Mouse (Mus musculus): ENCODE measurements around the gene F2rl2.

Gene F2rl2

GRCm38 (mm10) chr13:95703376-95703775 lies 6.7 kb downstream of the F2rl2 start:
- DNase-seq (ENCODE audit: low spot score), result no peak

GRCm38 (mm10) chr13:95705589-95705988 lies 8.9 kb downstream of the F2rl2 start:
- DNase-seq (ENCODE audit: low spot score), result no peak

- DNase-seq (ENCODE audit: low spot score), result no peak
Measured at GRCm38 (mm10) chr13:95712054-95712453, 15.4 kb downstream of the F2rl2 start.

- DNase-seq (ENCODE audit: low spot score), result no peak
Measured at GRCm38 (mm10) chr13:95712570-95713268, 16.1 kb downstream of the F2rl2 start.

- no peak for DNase-seq (ENCODE audit: low spot score)
Measured at GRCm38 (mm10) chr13:95714271-95714975, 17.8 kb downstream of the F2rl2 start.

- no peak for DNase-seq (ENCODE audit: low spot score)
Measured at GRCm38 (mm10) chr13:95715356-95715755, 18.7 kb downstream of the F2rl2 start.

GRCm38 (mm10) chr13:95719320-95720232 lies 22.9 kb downstream of the F2rl2 start:
- DNase-seq (ENCODE audit: low spot score), result peak; percentile 85

- DNase-seq (ENCODE audit: low spot score), result no peak
Measured at GRCm38 (mm10) chr13:95730491-95730890, 33.8 kb downstream of the F2rl2 start.

- DNase-seq (ENCODE audit: low spot score), result peak; percentile 39
Measured at GRCm38 (mm10) chr13:95739651-95740050, 43.0 kb downstream of the F2rl2 start.

- no peak for DNase-seq (ENCODE audit: low spot score)
Measured at GRCm38 (mm10) chr13:95741813-95742689, 45.4 kb downstream of the F2rl2 start.

- no peak for DNase-seq (ENCODE audit: low spot score)
Measured at GRCm38 (mm10) chr13:95742881-95743466, 46.3 kb downstream of the F2rl2 start.

GRCm38 (mm10) chr13:95745451-95745850 lies 48.8 kb downstream of the F2rl2 start:
- DNase-seq (ENCODE audit: low spot score), result no peak

GRCm38 (mm10) chr13:95746509-95746908 lies 49.9 kb downstream of the F2rl2 start:
- peak; percentile 68 for DNase-seq (ENCODE audit: low spot score)

- DNase-seq (ENCODE audit: low spot score), result no peak
Measured at GRCm38 (mm10) chr13:95747101-95747500, 50.4 kb downstream of the F2rl2 start.

- no peak for DNase-seq (ENCODE audit: low spot score)
Measured at GRCm38 (mm10) chr13:95747541-95747940, 50.9 kb downstream of the F2rl2 start.

Measured in embryo, embryonic 10.5 days (tissue).